Mouse (Mus musculus) brain, embryonic 18.5 days (tissue): ENCODE measurements around the gene Slc22a22.
A peak's percentile ranks its signal among the peaks of the same experiment; 100 is the strongest.

Experiments used
- DNase-seq: peaks from one replicate; pipeline ENCODE4 v3.0.0-alpha.2; 2012; ENCODE audit warnings: low read depth, low spot score

Gene Slc22a22

DNA sequence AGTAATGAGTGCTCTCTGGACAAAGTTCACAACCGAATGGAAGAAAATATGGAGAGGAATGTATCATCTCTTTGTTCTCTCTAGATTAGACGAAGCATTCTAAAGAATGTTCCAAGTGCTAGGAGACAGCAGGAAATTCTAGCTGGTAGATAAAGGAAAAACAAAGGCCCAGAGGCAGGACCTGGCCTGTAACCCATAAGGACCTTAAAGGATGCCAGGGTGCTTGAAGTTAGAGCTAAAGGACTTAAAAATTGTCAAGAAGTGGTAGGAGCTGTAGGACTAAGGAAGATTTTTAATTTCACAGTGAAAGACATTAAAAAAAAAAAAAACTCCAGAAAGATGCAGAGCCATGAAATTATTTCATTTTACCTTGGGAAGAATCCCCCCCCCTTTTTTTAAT is at the start of gene Slc22a22:
Slc22a22 (minus strand) TSS at position 101 of the 400 bp plus-strand sequence.
- no peak for DNase-seq

- no peak for DNase-seq
Observed at GRCm38 (mm10) chr15:57523510-57524298, 46.3 kb upstream of the Slc22a22 start.

DNA sequence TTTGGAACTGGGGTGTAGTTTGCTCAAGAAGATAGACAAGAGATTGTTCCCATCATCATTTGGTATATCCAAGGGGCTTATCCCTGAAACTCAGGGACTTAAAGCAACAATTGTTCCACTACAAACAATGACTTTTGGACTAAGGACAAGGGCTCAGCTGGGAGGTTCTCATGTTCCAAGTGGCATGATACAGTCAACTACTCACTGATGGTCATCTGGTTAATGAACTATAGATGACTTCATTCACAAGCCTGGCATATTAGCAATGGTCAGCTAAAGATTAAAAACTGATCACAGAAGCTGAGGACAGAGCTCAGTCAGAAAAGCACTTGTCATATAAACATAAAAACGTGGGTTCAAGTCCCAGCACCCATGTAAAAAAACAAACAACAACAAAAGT is 44.7 kb upstream of the Slc22a22 start:
- no peak for DNase-seq

- no peak for DNase-seq
Observed at GRCm38 (mm10) chr15:57509185-57510172, 32.1 kb upstream of the Slc22a22 start.

GRCm38 (mm10) chr15:57508242-57509184 is 31.1 kb upstream of the Slc22a22 start:
- peak; percentile 56 for DNase-seq

DNA sequence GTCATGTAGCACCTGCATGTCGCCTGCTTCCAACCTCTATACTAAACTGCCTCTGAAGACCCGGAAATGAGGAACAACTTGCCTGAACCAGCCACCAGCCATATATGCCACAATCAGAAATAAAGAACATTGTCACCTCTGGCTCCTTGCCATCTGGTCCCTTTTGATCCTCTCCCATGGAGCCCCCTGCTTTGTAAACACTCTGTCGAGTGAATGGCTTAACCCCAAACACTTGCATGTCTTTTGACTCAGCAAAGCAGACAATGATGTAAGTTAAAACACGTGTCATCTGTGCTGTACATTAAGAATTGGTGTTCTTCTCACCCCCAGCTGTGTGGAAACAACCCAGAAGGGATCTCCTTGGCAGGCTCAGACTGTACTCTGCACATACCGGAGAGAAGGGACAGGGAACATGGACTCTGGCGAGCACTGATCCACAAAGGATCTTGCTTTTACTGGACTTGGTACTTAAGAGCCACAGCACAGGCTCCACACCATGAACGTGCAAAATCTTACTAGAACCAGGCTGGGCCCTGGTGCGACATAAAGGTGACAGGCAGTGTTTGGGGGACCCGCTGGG is 26.8 kb upstream of the Slc22a22 start:
- DNase-seq, result no peak

DNA sequence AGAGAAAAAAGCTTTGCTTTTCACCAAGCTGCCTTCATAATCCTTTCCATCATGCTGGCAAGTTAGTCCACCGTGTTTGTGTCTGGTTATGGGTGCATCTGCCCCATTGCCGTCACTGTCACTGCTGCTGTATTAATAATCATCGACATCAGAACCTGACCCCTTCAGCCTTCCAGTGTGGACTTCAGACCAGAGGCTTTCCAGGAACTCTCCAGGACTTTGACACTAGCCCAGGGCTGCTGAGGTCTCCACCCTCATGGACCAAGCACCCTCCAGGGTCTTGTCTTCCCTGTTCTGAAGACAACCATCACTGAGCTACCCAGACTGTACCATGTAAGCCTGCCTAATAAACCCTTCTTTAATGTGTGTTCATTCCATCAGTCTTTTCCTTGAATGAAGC is 26.2 kb upstream of the Slc22a22 start:
- no peak for DNase-seq

DNA sequence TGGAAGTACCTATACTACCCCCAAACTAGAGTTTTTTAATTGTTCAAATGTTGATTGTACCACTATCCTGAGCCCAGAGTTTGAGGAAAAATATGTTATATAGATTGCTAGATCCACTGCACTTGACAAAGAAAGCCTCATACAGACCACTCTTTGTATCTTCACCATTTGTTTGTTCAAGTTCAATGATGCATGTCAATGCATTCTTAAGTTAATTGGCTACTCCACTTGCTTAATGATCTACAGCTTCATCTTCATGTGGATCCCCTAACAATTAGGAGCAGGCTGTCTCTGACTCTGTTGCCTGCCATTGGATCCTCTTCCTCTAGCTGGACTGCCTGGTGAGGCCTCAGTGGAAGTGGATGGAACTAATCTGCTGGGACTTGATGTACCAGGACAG is 24.1 kb upstream of the Slc22a22 start:
- no peak for DNase-seq

GRCm38 (mm10) chr15:57496106-57496505 is 18.7 kb upstream of the Slc22a22 start:
- no peak for DNase-seq

- no peak for DNase-seq
Observed at GRCm38 (mm10) chr15:57482509-57482908, 5.1 kb upstream of the Slc22a22 start.

GRCm38 (mm10) chr15:57471648-57472047 is 5.8 kb downstream of the Slc22a22 start:
- no peak for DNase-seq

DNA sequence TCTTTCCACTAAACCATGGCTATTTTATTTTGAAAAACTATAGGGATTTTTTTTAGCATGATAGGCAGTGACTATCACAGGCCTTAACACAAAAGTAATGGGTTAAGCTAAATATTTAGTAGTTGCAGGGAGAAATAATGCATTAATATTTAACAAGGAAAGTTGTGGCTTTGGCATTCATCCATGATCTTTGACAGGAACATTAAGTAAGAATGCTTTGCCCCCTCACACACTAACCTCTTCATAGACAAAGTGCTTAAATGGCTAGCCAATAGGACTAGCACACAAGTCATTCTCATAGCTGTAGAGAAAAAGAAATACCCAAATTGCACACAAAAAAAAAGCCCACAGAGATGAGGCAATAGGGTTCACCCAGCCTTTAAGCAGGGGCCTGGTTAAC is 11.4 kb downstream of the Slc22a22 start:
- no peak for DNase-seq

DNA sequence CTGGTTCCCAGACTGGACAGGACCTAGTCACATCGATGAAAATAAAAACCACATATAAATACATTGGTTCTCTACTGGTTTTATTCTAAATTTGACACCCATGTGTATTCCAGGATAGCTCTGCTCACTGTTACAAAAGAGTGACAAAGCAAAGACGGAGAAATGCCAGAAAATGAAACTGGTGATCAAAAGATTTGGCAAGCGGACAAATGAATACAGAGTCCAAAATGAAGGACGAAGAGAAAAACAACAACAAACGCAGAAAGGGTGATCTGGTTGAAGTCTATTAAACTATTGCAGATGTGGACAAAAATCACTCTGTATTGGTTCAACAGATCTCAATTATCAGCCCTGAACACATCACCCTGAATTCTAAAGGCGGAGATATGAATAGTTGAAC is 12.4 kb downstream of the Slc22a22 start:
- DNase-seq, result no peak

DNA sequence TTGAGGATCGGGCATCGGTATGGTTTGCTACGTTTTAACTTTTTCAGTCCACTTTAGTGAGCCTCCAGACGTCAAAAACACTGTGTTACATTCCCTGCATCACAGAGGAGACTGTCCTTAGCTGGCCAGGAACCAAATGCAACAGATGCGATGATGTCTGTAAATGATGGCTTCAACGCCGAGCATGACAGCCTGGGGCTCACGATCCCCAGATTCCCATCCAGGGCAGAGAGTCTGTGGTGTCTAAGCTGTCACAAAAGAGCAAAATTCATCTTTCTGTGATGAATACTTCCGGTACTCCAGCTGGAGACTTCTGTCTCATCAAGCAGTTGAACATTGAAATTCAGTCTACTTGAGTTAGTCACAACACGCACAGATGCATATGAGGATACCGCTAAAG is 13.4 kb downstream of the Slc22a22 start:
- DNase-seq, result no peak

DNA sequence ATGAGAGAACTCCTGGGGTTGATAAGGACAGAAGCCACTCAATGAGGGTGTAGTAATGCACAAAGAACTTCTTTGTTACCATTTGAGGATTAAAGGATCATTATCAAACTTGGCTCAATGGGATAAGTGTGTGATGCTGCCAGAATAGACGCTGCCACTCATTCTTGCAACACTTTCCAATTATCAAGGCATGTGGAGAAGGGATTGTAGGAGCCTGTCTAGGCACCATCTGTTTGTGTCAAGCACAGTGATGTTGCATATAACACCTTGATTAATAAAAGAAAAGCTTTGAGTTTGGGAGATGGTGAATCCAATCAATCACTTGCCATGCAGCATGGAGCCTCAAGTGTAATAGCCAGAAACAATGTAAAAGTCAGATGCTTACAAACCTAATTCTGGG is 16.1 kb downstream of the Slc22a22 start:
- no peak for DNase-seq

DNA sequence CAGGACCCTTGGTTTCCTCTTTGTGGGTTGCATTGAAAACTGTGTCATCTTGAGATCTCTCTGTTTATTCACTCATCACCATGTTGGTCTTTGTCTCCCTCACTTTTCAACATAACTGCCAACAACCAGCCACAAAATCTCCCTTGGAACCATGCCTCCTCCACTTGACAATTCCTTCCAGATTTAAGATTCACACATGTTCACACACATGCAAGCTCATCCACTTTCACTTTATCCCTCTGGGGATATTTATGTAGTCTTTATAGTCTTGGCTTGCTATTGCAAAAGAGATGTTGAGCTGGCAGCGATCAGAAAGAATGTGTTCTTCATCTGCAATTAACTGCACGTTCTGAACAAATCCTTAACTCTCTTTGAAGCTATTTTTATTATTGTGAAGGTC is 20.1 kb downstream of the Slc22a22 start:
- no peak for DNase-seq

DNA sequence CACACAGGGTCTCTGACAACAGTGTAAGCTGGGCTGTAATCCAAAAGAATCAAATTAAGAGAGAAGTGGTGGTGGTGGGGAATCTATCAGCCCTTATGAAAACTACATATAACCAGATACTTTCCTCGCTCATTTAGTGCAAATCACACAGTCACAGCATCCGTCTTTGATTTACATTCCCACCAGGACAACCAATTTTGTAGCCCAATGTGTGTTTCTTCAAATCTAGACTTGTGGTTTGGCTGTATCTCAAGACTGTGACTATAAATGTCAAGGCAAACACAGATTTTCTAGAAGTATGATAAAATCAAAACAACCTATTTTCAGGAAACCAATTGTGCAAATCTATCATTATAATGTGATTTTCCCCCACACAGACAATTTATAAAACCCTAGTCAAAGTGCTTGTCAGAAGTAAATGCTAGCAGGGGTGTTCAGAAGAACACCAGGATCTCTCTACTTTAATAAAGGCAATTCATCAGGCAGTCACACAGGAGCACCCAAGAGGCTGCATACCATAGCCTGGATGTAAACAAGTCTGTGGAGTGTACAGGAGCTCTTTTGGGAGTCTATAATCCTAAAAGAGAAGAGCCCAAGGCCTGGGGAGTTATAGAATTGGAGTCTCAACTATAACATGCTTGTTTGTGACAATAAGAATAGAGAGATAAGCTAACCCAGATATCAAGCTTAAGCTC is 42.6 kb downstream of the Slc22a22 start:
- DNase-seq, result no peak

- peak; percentile 10 for DNase-seq
Observed at GRCm38 (mm10) chr15:57408498-57408897, 68.9 kb downstream of the Slc22a22 start.

DNA sequence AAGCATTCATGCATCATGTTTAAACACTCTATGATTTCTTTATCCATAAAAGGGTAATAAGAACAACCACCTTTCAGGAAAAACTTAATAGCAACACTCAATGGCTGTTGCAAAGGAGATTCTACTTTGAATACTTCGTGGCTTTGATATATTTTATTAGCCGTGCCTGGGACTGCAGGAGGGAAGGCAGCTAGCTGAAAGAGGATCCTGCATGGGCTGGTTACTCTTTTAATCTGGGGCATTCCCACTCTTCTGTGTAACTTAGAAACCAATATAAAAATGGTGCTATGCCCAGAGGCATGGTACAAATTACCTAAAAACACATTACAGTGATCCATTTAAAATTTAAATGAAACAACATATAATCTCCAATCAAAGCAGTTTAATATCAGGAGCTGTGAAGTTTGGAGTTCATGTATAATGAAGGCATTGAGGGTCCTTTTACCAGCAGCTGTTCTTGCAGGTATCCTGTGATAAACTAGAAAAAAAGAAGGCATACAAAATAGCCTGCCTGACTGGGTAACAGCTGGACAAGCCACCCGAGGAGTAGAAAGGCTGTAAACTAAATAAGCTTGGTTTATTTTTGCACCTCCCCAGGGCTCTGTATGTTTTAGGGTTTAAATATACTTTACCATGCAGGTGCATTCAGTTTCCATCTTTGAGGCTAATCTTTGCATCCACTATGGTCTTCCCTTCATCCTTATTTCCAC is 78.8 kb downstream of the Slc22a22 start:
- no peak for DNase-seq

GRCm38 (mm10) chr15:57394053-57394452 is 83.4 kb downstream of the Slc22a22 start:
- no peak for DNase-seq
